Comparison of ENCODE assay signal across 30 mouse cellular contexts in the genomic region with DNA sequence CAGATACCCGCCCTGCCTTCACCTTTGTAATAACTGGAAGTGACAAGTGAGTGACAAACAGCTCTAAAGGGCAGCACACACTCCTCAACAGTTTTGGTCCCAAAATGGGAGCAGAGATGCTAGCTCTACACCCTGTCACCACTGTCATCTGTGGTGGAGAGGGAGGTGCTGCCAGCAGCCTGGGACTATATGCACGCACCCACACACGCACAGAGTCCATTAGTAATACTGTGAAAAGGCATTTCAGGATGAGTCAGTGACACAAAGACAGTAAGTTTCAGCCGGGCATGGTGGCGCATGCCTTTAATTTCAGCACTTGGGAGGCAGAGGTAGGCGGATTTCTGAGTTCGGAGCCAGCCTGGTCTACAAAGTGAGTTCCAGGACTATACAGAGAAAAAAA.
"Had no signal": no experiment of that assay in that cellular context is flagged by ENCODE, and none has a peak within 500 bp of the region (broad histone marks: within the 10 kb centered on the region; RNA-seq: fewer than 3 reads in every experiment).

No protein-coding gene starts in this region.

- H3K4me3 ChIP-seq: limb, embryonic 10.5 days; limb, embryonic 12.5 days; limb, embryonic 13.5 days; limb, embryonic 15.5 days; liver, embryonic 12.5 days; liver, embryonic 13.5 days; liver, embryonic 15.5 days; lung, embryonic 15.5 days; megakaryocyte, embryonic 14.5 days; midbrain, embryonic 10.5 days; midbrain, embryonic 12.5 days; midbrain, embryonic 13.5 days; midbrain, embryonic 15.5 days; myocyte had no signal

- H3K27me3 ChIP-seq: limb, embryonic 12.5 days; limb, embryonic 13.5 days; limb, embryonic 15.5 days; liver, embryonic 12.5 days; liver, embryonic 13.5 days; liver, embryonic 15.5 days; lung, embryonic 15.5 days; megakaryocyte, embryonic 14.5 days; midbrain, embryonic 12.5 days; midbrain, embryonic 13.5 days; midbrain, embryonic 15.5 days had no signal

- ATAC-seq: liver, embryonic 12.5 days; liver, postnatal 0 days; lung, postnatal 0 days; midbrain, embryonic 13.5 days; midbrain, embryonic 15.5 days; midbrain, embryonic 16.5 days had no signal

- H3K4me1 ChIP-seq: limb, embryonic 10.5 days; limb, embryonic 12.5 days; limb, embryonic 13.5 days; limb, embryonic 15.5 days; lung, embryonic 15.5 days; megakaryocyte, embryonic 14.5 days; midbrain, embryonic 12.5 days; midbrain, embryonic 15.5 days had no signal

- H3K9ac ChIP-seq: limb, embryonic 12.5 days; limb, embryonic 13.5 days; limb, embryonic 15.5 days; liver, embryonic 12.5 days; liver, embryonic 13.5 days; liver, embryonic 14.5 days; liver, embryonic 15.5 days; liver, postnatal 0 days; lung, embryonic 14.5 days; lung, embryonic 15.5 days; midbrain, embryonic 12.5 days; midbrain, embryonic 13.5 days; midbrain, embryonic 15.5 days had no signal

- H3K4me2 ChIP-seq: limb, embryonic 12.5 days; limb, embryonic 13.5 days; limb, embryonic 15.5 days; liver, embryonic 12.5 days; liver, embryonic 13.5 days; liver, embryonic 15.5 days; lung, embryonic 14.5 days; lung, embryonic 15.5 days; midbrain, embryonic 11.5 days; midbrain, embryonic 12.5 days; midbrain, embryonic 13.5 days; midbrain, embryonic 15.5 days had no signal

- H3K9me3 ChIP-seq: limb, embryonic 10.5 days; limb, embryonic 12.5 days; limb, embryonic 13.5 days; limb, embryonic 15.5 days; liver, embryonic 12.5 days; liver, embryonic 13.5 days; liver, embryonic 15.5 days; lung, embryonic 15.5 days; megakaryocyte, embryonic 14.5 days; midbrain, embryonic 10.5 days; midbrain, embryonic 12.5 days; midbrain, embryonic 13.5 days; midbrain, embryonic 15.5 days had no signal

- DNase-seq: left cerebral cortex, postnatal 4 days; liver; liver, embryonic 13.5 days; liver, postnatal 0 days; lung, adult 18-20 months; lung, adult 2 months; lung, embryonic 14.5 days; lung, postnatal 10 days; lung, postnatal 14 days; lung, postnatal 36 days; lung, postnatal 4 days; midbrain, embryonic 14.5 days had no signal

- H3K27ac ChIP-seq: limb, embryonic 10.5 days; limb, embryonic 12.5 days; limb, embryonic 13.5 days; limb, embryonic 15.5 days; liver, embryonic 12.5 days; liver, embryonic 13.5 days; liver, embryonic 14.5 days; liver, embryonic 15.5 days; lung, embryonic 15.5 days; macrophage; midbrain, embryonic 10.5 days; midbrain, embryonic 12.5 days; midbrain, embryonic 13.5 days; midbrain, embryonic 15.5 days had no signal
